ENCODE assay signal across 8 mouse cellular contexts in genomic region chr11:53858761-53859580, GRCm38 (mm10). TPM values are rescaled to one million over a fixed set of nuclear protein-coding genes. Genes with fewer than 3 reads are reported as not detected.
DNase-seq lines count a peak whose midpoint lies in the region; ATAC-seq and TF ChIP-seq lines count a peak whose summit lies in the region.
"Not testable (repeated sequence)": the region's sequence is repeated elsewhere in the genome, so short reads cannot be mapped to it uniquely, and the experiment has no call there.

Gene Gm12216 (minus strand): TSS chr11:53859256.

- H3K9ac ChIP-seq in heart, embryonic 13.5 days: peak within 1 kb of the TSS; percentile 75
- peak within 1 kb of the TSS; percentile 68 for H3K9ac ChIP-seq in liver, embryonic 13.5 days
- H3K9ac ChIP-seq in midbrain, embryonic 15.5 days: peak within 1 kb of the TSS; percentile 45; the same call in 1 of the 2 replicates

- DNase-seq in brain, embryonic 14.5 days (ENCODE audit: low read depth): peak; percentile 15
- peak; percentile 70 for DNase-seq in kidney, adult 2 months
- DNase-seq in liver, embryonic 13.5 days: peak; percentile 13
- peak; percentile 43 to 60 for DNase-seq in spleen, postnatal 10 days (ENCODE audit: low spot score in 2 of 2)

- H3K4me2 ChIP-seq in heart, embryonic 13.5 days: peak within 1 kb of the TSS; percentile 74
- peak within 1 kb of the TSS; percentile 78 for H3K4me2 ChIP-seq in liver, embryonic 13.5 days
- peak within 1 kb of the TSS; percentile 59 for H3K4me2 ChIP-seq in midbrain, embryonic 15.5 days

- H3K36me3 ChIP-seq in heart, embryonic 13.5 days; kidney, adult 2 months (ENCODE audit: control insufficient read depth, insufficient read depth, low read length); liver, embryonic 13.5 days; midbrain, embryonic 15.5 days (replicated peaks): not testable (repeated sequence)

- TF ChIP-seq CTCF in brain, embryonic 14.5 days (IDR thresholded peaks at IDR 0.05; ENCODE audit: borderline replicate concordance, extremely low read depth, insufficient read depth, insufficient read length); kidney, adult 2 months (conservative IDR thresholded peaks at IDR 0.05; ENCODE audit: insufficient read depth, insufficient read length, low read depth, low read length): not testable (repeated sequence)

- WGBS in heart, embryonic 13.5 days: 11% methylated on average over 46 of the region's 50 CpGs
- 4% methylated on average over 45 of the region's 50 CpGs for WGBS in kidney, adult 2 months
- 7% methylated on average over 44 of the region's 50 CpGs for WGBS in liver, embryonic 13.5 days (ENCODE audit: insufficient replicate concordance)
- 18% methylated on average over 45 of the region's 50 CpGs for WGBS in midbrain, embryonic 15.5 days

- peak; percentile 87 for ATAC-seq in CD4-positive, CD25-positive, alpha-beta regulatory T cell, adult 4 months
- ATAC-seq in erythroblast, adult 5-6 weeks (replicated peaks; ENCODE audit: low FRiP score, poor library complexity, severe bottlenecking): peak; percentile 77
- ATAC-seq in heart, embryonic 13.5 days (ENCODE audit: extremely low read depth, insufficient number of reproducible peaks, low FRiP score, low TSS enrichment); liver, embryonic 13.5 days (ENCODE audit: low read depth): not testable (repeated sequence)
- 0 out of 2 replicates have a peak, but pooled peaks have one; percentile 20 for ATAC-seq in midbrain, embryonic 15.5 days (replicated peaks)

- not testable (repeated sequence) for TF ChIP-seq POLR2A in brain, embryonic 14.5 days (IDR thresholded peaks at IDR 0.05; ENCODE audit: borderline replicate concordance, extremely low read depth, insufficient read depth, insufficient read length, poor library complexity, severe bottlenecking); kidney, adult 2 months (IDR thresholded peaks at IDR 0.05; ENCODE audit: low read depth, low read length)

- not testable (repeated sequence) for H3K27me3 ChIP-seq in heart, embryonic 13.5 days (replicated peaks); kidney, adult 2 months (replicated peaks; ENCODE audit: control insufficient read depth, insufficient read depth, low read length); liver, embryonic 13.5 days; midbrain, embryonic 15.5 days (replicated peaks)

- not testable (repeated sequence) for H3K9me3 ChIP-seq in heart, embryonic 13.5 days; liver, embryonic 13.5 days (replicated peaks); midbrain, embryonic 15.5 days

- not testable (repeated sequence) for H3K4me1 ChIP-seq in heart, embryonic 13.5 days; kidney, adult 2 months (ENCODE audit: control insufficient read depth, insufficient read depth, low read length); midbrain, embryonic 15.5 days
- peaks cover 13% of the 10 kb centered on the region; the same call in 1 of the 2 replicates for H3K4me1 ChIP-seq in liver, embryonic 13.5 days (replicated peaks)

- peak within 1 kb of the TSS; percentile 63 for H3K4me3 ChIP-seq in heart, embryonic 13.5 days
- peak within 1 kb of the TSS; percentile 71 for H3K4me3 ChIP-seq in kidney, adult 2 months (ENCODE audit: insufficient read depth, low read depth, low read length)
- H3K4me3 ChIP-seq in liver, embryonic 13.5 days (replicated peaks): peak within 1 kb of the TSS; percentile 64
- peak within 1 kb of the TSS; percentile 43 for H3K4me3 ChIP-seq in midbrain, embryonic 15.5 days

- H3K27ac ChIP-seq in heart, embryonic 13.5 days (replicated peaks); liver, embryonic 13.5 days; midbrain, embryonic 15.5 days: not testable (repeated sequence)
- H3K27ac ChIP-seq in kidney, adult 2 months (ENCODE audit: insufficient read depth, low read depth, low read length): peak within 1 kb of the TSS; percentile 64

RNA-seq across cellular contexts. Expression of gene Gm12216, which starts in this region (rescaled TPM):
- 10 to 100 TPM; 31.5 to 32.1 TPM for polyA plus RNA-seq in CD4-positive, CD25-positive, alpha-beta regulatory T cell, adult 4 months (2017; shearing (Covaris generic))
- 0.11 and 0.15 TPM in 2 replicates for polyA plus RNA-seq in brain, embryonic 14.5 days (2012; rRNA removed)
- not detected in 2 replicates for total RNA-seq in erythroblast, adult 5-6 weeks (2015; ENCODE audit: low replicate concordance)
- total RNA-seq in erythroblast, adult 5-6 weeks (2017; ENCODE audit: low replicate concordance): 0.17 TPM in 1 of 2 replicates, not detected in the other
- 0.22 and 0.25 TPM in 2 replicates for polyA plus RNA-seq in heart, embryonic 13.5 days (2015; fragmentation: Nextera tagmentation; extraction: Ambion mirVana)
- 5.4 and 5.8 TPM in 2 replicates for polyA plus RNA-seq in kidney, adult 2 months (2012; rRNA removed)
- polyA plus RNA-seq in liver, embryonic 13.5 days (2015; fragmentation: Nextera tagmentation; extraction: Ambion mirVana): 0.14 TPM in 1 of 2 replicates, not detected in the other
- 0.26 and 0.27 TPM in 2 replicates for polyA plus RNA-seq in midbrain, embryonic 15.5 days (2015; fragmentation: Nextera tagmentation; extraction: Ambion mirVana)

Comparison
In these comparisons a context has a peak if more than half of its experiments do, and no peak if none do; other contexts are left out.
1. Peak in DNase-seq in brain, embryonic 14.5 days; RNA of the gene not detected or under 1 TPM.
2. Peak in ATAC-seq in erythroblast, adult 5-6 weeks; RNA of the gene not detected or under 1 TPM.
3. Peak in DNase-seq, H3K4me3 ChIP-seq, H3K9ac ChIP-seq and H3K4me2 ChIP-seq in liver, embryonic 13.5 days; RNA of the gene not detected or under 1 TPM.
4. Peak in ATAC-seq, H3K4me3 ChIP-seq, H3K9ac ChIP-seq and H3K4me2 ChIP-seq in midbrain, embryonic 15.5 days; RNA of the gene not detected or under 1 TPM.
5. DNase-seq: peak in every context shown above with its lines; median percentile 70 in kidney, adult 2 months; 52 in spleen, postnatal 10 days; 15 in brain, embryonic 14.5 days; 13 in liver, embryonic 13.5 days.